Mouse (Mus musculus): ENCODE results near the gene Fam117a.
"Not testable (repeated sequence)": the region's sequence is repeated elsewhere in the genome, so short reads cannot be mapped to it uniquely, and the experiment has no call there.

The Fam117a gene

GRCm38 (mm10) chr11:95391743-95392142 lies 54.9 kb downstream of the Fam117a start:
- in situ Hi-C loops (cut with MboI, MseI): no loop called here

GRCm38 (mm10) chr11:95392223-95392667 lies 55.4 kb downstream of the Fam117a start:
- in situ Hi-C loops (cut with MboI, MseI): no loop called here

- in situ Hi-C loops (cut with MboI, MseI): no loop called here
Measured at GRCm38 (mm10) chr11:95392708-95393499, 56.1 kb downstream of the Fam117a start.

GRCm38 (mm10) chr11:95393500-95393816 lies 56.6 kb downstream of the Fam117a start:
- in situ Hi-C loops (cut with MboI, MseI): no loop called here

GRCm38 (mm10) chr11:95394112-95394511 lies 57.3 kb downstream of the Fam117a start:
- in situ Hi-C loops (cut with MboI, MseI): no loop called here

- in situ Hi-C loops (cut with MboI, MseI): loop anchor here (5.0 kb wide), 1 partner anchor 126 kb away; no protein-coding TSS in a partner anchor
Measured at GRCm38 (mm10) chr11:95396548-95396947, 59.7 kb downstream of the Fam117a start.

- in situ Hi-C loops (cut with MboI, MseI): loop anchor here (5.0 kb wide), 1 partner anchor 124 kb away; no protein-coding TSS in a partner anchor
Measured at GRCm38 (mm10) chr11:95397843-95398835, 61.3 kb downstream of the Fam117a start.

- in situ Hi-C loops (cut with MboI, MseI): loop anchor here (5.0 kb wide), 1 partner anchor 123 kb away; no protein-coding TSS in a partner anchor
Measured at GRCm38 (mm10) chr11:95399520-95400020, 62.8 kb downstream of the Fam117a start.

- in situ Hi-C loops (cut with MboI, MseI): no loop called here
Measured at GRCm38 (mm10) chr11:95401568-95401967, 64.8 kb downstream of the Fam117a start.

GRCm38 (mm10) chr11:95402196-95402595 lies 65.4 kb downstream of the Fam117a start:
- in situ Hi-C loops (cut with MboI, MseI): no loop called here

GRCm38 (mm10) chr11:95402658-95403101 lies 65.9 kb downstream of the Fam117a start:
- in situ Hi-C loops (cut with MboI, MseI): no loop called here

- in situ Hi-C loops (cut with MboI, MseI): no loop called here
Measured at GRCm38 (mm10) chr11:95403382-95404340, 66.8 kb downstream of the Fam117a start.

GRCm38 (mm10) chr11:95405771-95406170 lies 69.0 kb downstream of the Fam117a start:
- in situ Hi-C loops (cut with MboI, MseI): no loop called here

GRCm38 (mm10) chr11:95406398-95406797 lies 69.6 kb downstream of the Fam117a start:
- in situ Hi-C loops (cut with MboI, MseI): not testable (repeated sequence)

- in situ Hi-C loops (cut with MboI, MseI): no loop called here
Measured at GRCm38 (mm10) chr11:95409450-95410112, 72.8 kb downstream of the Fam117a start.

- in situ Hi-C loops (cut with MboI, MseI): no loop called here
Measured at GRCm38 (mm10) chr11:95411453-95412013, 74.7 kb downstream of the Fam117a start.

- in situ Hi-C loops (cut with MboI, MseI): no loop called here
Measured at GRCm38 (mm10) chr11:95412615-95413014, 75.8 kb downstream of the Fam117a start.

- in situ Hi-C loops (cut with MboI, MseI): no loop called here
Measured at GRCm38 (mm10) chr11:95413641-95414535, 77.1 kb downstream of the Fam117a start, which contains the start of gene Spop. Gene Spop (plus strand): TSS chr11:95414080.

Measured in regulatory T cell (primary cell).